Mouse (Mus musculus) intestine, postnatal 0 days (tissue): ENCODE data around the gene Zfp119a. TPM values are rescaled to one million over a fixed set of nuclear protein-coding genes. Genes with fewer than 3 reads are reported as not detected.
"Not testable (repeated sequence)": the region's sequence is repeated elsewhere in the genome, so short reads cannot be mapped to it uniquely, and the experiment has no call there.

ENCODE experiments used
- ATAC-seq: fragments of 200-750 bp; cut with Nextera tagmentation; 2 replicates; pipeline ENCODE4 v1.8.0; 2017; ENCODE audit warnings: mild to moderate bottlenecking, moderate TSS enrichment, moderate library complexity
- H3K27ac ChIP-seq: fragments of 300-500 bp; sonication (generic); 2 replicates; pipeline ENCODE4 v1.5.1; 2014; ENCODE audit warnings: mild to moderate bottlenecking, low read depth, low read length, moderate library complexity
- H3K27me3 ChIP-seq: fragments of 300-500 bp; sonication (generic); replicated peaks from 2 replicates; pipeline ENCODE4 v1.6.1; 2014; ENCODE audit warnings: low read length, mixed read lengths; ENCODE audit not compliant: control insufficient read depth, insufficient read depth
- H3K36me3 ChIP-seq: fragments of 300-500 bp; sonication (generic); 2 replicates; pipeline ENCODE4 v1.6.1; 2014; ENCODE audit warnings: mild to moderate bottlenecking, moderate library complexity; ENCODE audit not compliant: control insufficient read depth, insufficient read depth
- H3K4me1 ChIP-seq: fragments of 300-500 bp; sonication (generic); replicated peaks from 2 replicates; pipeline ENCODE4 v1.6.1; 2014; ENCODE audit warnings: antibody characterized with exemption, low read length, mixed read lengths; ENCODE audit not compliant: control insufficient read depth, insufficient read depth
- H3K4me2 ChIP-seq: fragments of 300-500 bp; sonication (generic); replicated peaks from 2 replicates; pipeline ENCODE4 v1.6.1; 2014; ENCODE audit warnings: low read depth, mild to moderate bottlenecking, moderate library complexity
- H3K4me3 ChIP-seq: fragments of 300-500 bp; sonication (generic); 2 replicates; pipeline ENCODE4 v1.5.1; 2014; ENCODE audit warnings: low read depth, low read length
- H3K9ac ChIP-seq: fragments of 300-500 bp; sonication (generic); 2 replicates; pipeline ENCODE4 v1.6.1; 2014; ENCODE audit warnings: mild to moderate bottlenecking, low read depth, low read length
- H3K9me3 ChIP-seq: fragments of 300-500 bp; sonication (generic); 2 replicates; pipeline ENCODE4 v1.6.1; 2016; ENCODE audit warnings: mixed run types; ENCODE audit not compliant: control insufficient read depth
- CTCF ChIP-seq: sonication (generic); IDR thresholded peaks from 2 replicates; pipeline ENCODE4 v1.5.1; 2016; ENCODE audit warnings: low read depth, mild to moderate bottlenecking, control low read depth, antibody characterized with exemption, moderate library complexity
- WGBS: fragments of 180-500 bp; shearing (Covaris S2); extraction: QIAGEN DNeasy Blood & Tissue Kit; methylation state at CpG from one replicate; pipeline ENCODE4 v1.1.7; 2014; 5-methylcytosine and 5-hydroxymethylcytosine counted together
- polyA plus RNA-seq: library from polyadenylated mRNA; unstranded; fragments of >200 nt; fragmentation: Nextera tagmentation; extraction: Ambion mirVana; gene quantifications from 2 replicates; pipeline ENCODE4 v1.2.1, GENCODE M21; 2015

Gene Zfp119a
- 4.9 and 5.1 TPM in 2 replicates for polyA plus RNA-seq

DNA sequence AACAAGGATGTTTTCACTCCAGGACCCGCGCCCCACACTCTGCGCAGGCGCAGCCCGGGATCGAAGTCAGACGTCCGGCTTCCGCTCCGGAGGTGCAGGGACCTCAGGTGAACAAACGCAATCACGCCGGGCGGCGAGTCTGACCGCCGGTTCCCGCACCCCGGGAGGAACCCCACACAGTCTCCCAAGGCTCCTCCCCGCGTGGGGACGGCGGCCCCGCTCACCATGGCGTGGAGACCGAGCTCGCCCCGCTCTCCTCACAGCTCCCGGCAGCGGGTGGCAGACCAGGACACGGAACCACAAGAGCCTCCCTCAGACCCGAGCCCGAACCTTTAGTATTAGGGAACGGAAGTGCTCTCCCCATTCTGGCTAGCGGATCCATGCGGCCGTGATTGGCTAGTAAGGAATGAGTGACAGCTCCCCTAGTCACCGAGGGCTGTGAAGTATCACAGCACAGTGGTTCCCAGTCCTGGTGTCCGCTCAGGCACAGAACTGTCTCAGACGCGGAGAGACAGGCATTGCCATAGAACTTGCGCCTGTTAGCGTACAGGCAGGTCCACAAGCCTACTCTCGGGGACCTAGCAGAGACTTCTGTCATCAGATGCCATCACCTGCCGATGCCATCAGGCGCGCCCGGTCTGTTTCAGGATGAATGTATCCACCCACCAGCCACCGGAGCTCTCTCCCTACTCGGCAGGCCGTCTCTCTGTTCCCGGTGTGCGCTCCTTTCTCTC is at the start of gene Zfp119a:
Gene Zfp119a, minus strand, starts transcription at position 295 of the 734 bp plus-strand sequence.
- Histone ChIP-seq H3K9ac (peak within 1 kb of the TSS; percentile 42), H3K27ac (peak within 1 kb of the TSS; percentile 78), H3K4me2 (peak within 1 kb of the TSS; percentile 65), H3K4me3 (peak within 1 kb of the TSS; percentile 47)
- whole genome bisulfite sequencing = under 1% methylated on average over 37 of the region's 53 CpGs
- not testable (repeated sequence) for H3K9me3 ChIP-seq, H3K27me3 ChIP-seq, H3K4me1 ChIP-seq, H3K36me3 ChIP-seq
- ATAC-seq = peak; percentile 99

DNA sequence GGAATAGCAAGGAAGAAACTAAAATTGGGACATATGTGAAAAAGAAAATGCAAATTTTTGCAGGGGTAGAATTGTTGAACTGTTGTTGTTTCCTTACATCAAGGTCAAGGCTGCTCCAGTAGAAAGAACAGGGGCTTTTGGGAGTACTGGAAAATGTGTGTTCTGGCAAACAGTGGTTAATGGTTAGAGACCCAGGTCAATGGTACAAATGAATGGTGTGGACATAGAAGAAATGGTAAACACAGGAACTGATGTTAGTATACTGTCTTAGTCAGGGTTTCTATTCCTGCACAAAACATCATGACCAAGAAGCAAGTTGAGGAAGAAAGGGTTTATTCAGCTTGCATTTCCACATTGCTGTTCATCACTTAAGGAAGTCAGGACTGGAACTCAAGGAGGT is 27.9 kb upstream of the Zfp119a start:
- H3K27ac ChIP-seq = no peak overlapping the region
- no peak overlapping the region for H3K4me3 ChIP-seq
- no peaks in the 10 kb centered on the region for H3K9me3 ChIP-seq
- H3K27me3 ChIP-seq = no peaks in the 10 kb centered on the region
- H3K4me1 ChIP-seq = no peaks in the 10 kb centered on the region
- H3K36me3 ChIP-seq = no peaks in the 10 kb centered on the region
- no peak overlapping the region for H3K9ac ChIP-seq
- TF ChIP-seq CTCF = no peak
- ATAC-seq = no peak
- H3K4me2 ChIP-seq = no peak overlapping the region

DNA sequence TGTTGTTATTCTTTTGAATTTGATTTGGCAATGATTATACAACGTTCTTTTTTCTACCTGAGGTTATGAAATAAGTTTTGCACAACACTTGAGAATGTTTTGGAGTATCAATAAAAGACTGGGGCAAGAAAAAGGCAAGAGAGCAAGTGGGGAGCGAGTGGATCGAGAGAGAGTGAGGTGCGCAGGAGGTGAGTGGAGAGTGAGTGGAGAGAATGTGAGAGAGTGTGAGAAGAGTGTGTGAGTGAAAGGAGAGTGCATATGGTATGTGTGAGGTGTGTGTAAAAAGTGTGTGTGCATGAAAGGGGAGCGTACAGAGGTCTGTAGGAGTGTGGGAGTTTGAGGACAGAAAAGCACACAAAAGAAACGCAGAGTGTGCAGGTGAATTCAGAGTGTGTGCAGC is 25.4 kb upstream of the Zfp119a start:
- no peak overlapping the region for H3K4me3 ChIP-seq
- H3K36me3 ChIP-seq = no peaks in the 10 kb centered on the region
- no peak overlapping the region for H3K9ac ChIP-seq
- TF ChIP-seq CTCF = no peak
- ATAC-seq = no peak
- no peaks in the 10 kb centered on the region for H3K9me3 ChIP-seq
- H3K27me3 ChIP-seq = no peaks in the 10 kb centered on the region
- no peak overlapping the region for H3K27ac ChIP-seq
- H3K4me2 ChIP-seq = no peak overlapping the region
- WGBS = 64% methylated on average over 6 of the region's 6 CpGs
- H3K4me1 ChIP-seq = no peaks in the 10 kb centered on the region

DNA sequence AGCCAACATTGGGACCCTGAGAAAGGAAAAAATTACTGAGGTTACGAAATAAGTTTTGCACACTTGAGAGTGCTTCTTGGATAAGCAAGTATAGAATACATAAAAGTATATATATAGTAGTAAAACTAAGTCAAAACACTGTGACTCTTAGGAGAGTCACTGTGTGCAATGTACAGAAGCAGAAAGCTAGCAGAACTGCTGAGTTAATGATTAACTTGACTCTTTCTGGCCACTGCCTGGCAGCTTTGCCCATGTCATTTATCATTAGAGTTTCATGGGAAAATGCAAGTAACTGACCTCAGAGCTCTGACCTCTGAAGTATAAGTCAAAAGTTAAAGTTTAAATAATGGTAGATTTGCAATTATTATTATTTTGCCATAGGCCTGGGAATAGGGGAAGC is 25.0 kb upstream of the Zfp119a start:
- Histone ChIP-seq H3K9me3 (no peaks in the 10 kb centered on the region), H3K4me1 (no peaks in the 10 kb centered on the region), H3K9ac (no peak overlapping the region), H3K36me3 (no peaks in the 10 kb centered on the region), H3K27me3 (no peaks in the 10 kb centered on the region), H3K4me2 (no peak overlapping the region), H3K4me3 (no peak overlapping the region), H3K27ac (no peak overlapping the region)
- peak; percentile 47 for ATAC-seq
- no peak for TF ChIP-seq CTCF
- 49% methylated on average over 1 of the region's 1 CpGs for WGBS

DNA sequence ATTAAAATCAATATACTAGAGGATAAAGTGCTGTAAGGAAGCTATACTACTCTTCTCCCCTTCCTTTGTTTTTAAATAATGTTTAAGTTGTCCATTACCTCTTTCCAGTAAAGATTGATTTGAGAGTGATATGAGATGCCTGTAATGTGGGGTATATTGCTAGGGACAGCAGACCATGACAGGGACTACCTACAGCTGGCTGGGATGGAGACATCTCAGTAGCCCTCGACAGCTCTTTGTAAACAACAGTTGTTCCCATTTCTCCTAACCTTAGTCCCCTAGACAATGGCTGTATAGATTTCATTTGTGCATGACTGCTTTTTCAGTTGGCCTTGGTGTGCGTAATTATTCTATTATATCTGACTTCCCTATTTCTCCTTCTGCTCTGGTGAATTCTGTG is 24.4 kb upstream of the Zfp119a start:
- H3K27ac ChIP-seq = no peak overlapping the region
- H3K36me3 ChIP-seq = peaks cover 3% of the 10 kb centered on the region; the same call in 1 of the 2 replicates
- H3K27me3 ChIP-seq = no peaks in the 10 kb centered on the region
- no peak overlapping the region for H3K4me2 ChIP-seq
- no peak for TF ChIP-seq CTCF
- no peak overlapping the region for H3K9ac ChIP-seq
- no peak for ATAC-seq
- no peaks in the 10 kb centered on the region for H3K4me1 ChIP-seq
- WGBS = 36% methylated on average over 2 of the region's 2 CpGs
- H3K4me3 ChIP-seq = no peak overlapping the region
- H3K9me3 ChIP-seq = peaks cover 5% of the 10 kb centered on the region; the same call in 1 of the 2 replicates

DNA sequence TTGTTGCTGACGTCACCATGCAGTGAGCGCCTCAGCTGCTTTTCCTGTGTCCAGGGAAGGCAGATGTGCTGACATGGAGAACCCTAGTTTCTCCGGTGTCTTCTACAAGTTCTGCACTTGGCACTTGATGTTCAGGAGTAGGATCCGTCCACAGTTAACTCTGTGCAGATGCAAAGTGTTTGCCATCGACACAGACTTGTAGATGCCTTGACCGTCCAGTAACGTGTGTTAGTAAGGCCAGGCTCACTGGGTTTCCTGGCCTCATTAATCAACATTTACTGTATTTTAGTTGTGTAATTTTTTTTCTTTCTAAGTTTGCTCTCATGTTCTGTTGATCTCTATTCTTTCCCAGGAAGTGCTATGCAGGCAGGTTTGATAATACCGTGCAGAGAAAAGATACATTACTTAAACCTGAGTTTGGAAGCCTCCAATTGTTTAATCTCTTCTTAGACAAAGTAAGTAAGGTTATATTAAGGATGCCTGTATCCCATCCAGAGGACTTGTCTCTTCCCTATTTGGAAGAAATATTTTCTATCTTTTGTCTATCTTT is 13.8 kb upstream of the Zfp119a start:
- Histone ChIP-seq H3K27ac (peak overlapping the region; percentile 68), H3K9ac (0 out of 2 replicates have a peak overlapping the region, but pooled peaks have one; percentile 37), H3K4me3 (peak overlapping the region; percentile 46), H3K4me2 (peak overlapping the region; percentile 60)
- H3K9me3 ChIP-seq, H3K27me3 ChIP-seq, H3K4me1 ChIP-seq, ATAC-seq, H3K36me3 ChIP-seq: not testable (repeated sequence)
- 8% methylated on average over 5 of the region's 8 CpGs for WGBS
